Mouse (Mus musculus): ENCODE results near the gene Etv1. TPM values are rescaled to one million over a fixed set of nuclear protein-coding genes. Genes with fewer than 3 reads are reported as not detected.
A peak's percentile ranks its signal among the peaks of the same experiment; 100 is the strongest.

The Etv1 gene
- polyA plus RNA-seq, 1 experiment from 2014 or later, result 24.8 TPM

DNA sequence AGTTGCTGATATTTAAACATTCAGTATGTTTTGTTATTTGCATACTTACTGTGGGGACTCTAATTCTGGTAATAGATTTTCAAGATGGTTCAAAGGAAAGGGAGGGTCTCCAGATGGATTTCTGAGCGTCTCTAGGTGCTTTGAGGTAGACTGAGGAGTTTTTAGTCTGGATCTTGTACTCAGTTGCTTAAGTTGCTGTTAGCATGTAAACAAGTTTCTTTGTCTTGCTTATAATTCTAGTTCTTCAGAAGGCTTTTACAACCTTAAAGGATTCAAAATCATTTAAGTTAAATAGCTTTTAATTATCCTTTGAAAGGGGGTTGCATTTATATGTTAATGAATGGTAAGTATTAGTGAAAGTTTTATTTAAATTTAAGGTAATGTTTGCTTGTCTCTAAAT, 5.0 kb downstream of the Etv1 start:
- H3K4me3 ChIP-seq, result peak overlapping the region; percentile 16
- WGBS, result 42% methylated on average over 1 of the region's 1 CpGs

DNA sequence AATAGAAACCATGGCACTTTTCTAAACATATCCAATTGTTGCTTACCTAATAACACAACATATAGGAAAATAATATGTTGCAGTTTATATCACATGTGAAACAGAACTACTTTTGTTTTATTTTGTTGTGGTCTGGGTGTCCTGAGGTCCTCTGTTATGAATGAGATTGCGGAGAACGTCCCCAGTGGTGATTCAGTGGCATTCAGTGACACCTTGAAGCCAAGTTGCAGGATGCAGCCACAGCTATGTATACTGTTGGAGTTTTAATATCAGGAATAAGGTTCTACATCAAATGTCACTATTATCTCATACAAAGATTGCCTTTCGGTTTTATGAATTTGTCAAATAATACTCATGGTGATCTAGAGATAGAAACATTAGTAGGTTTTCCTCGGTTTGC, 7.4 kb downstream of the Etv1 start:
- Histone ChIP-seq H3K4me2 (no peak overlapping the region), H3K4me3 (no peak overlapping the region), H3K27ac (replicated peaks) (no peak overlapping the region), H3K4me1 (peaks cover 31% of the 10 kb centered on the region), H3K9me3 (no peaks in the 10 kb centered on the region), H3K9ac (no peak overlapping the region), H3K27me3 (replicated peaks) (no peaks in the 10 kb centered on the region), H3K36me3 (0 out of 2 replicates have a peak, but pooled peaks cover 3% of the 10 kb centered on the region)
- WGBS, result 74% methylated on average over 4 of the region's 4 CpGs
- ATAC-seq (ENCODE audit: extremely low read depth, insufficient number of reproducible peaks, low FRiP score, low TSS enrichment), result no peak

More for the DNA sequence above, 5.0 kb downstream of the Etv1 start:
- peak overlapping the region; percentile 58; the same call in 1 of the 2 replicates for H3K9ac ChIP-seq
- no peaks in the 10 kb centered on the region for H3K36me3 ChIP-seq
- H3K27ac ChIP-seq (replicated peaks), result no peak overlapping the region
- H3K9me3 ChIP-seq, result no peaks in the 10 kb centered on the region
- no peaks in the 10 kb centered on the region for H3K27me3 ChIP-seq (replicated peaks)
- peak overlapping the region; percentile 50 for H3K4me2 ChIP-seq
- peaks cover 26% of the 10 kb centered on the region for H3K4me1 ChIP-seq
- ATAC-seq (ENCODE audit: extremely low read depth, insufficient number of reproducible peaks, low FRiP score, low TSS enrichment), result no peak

DNA sequence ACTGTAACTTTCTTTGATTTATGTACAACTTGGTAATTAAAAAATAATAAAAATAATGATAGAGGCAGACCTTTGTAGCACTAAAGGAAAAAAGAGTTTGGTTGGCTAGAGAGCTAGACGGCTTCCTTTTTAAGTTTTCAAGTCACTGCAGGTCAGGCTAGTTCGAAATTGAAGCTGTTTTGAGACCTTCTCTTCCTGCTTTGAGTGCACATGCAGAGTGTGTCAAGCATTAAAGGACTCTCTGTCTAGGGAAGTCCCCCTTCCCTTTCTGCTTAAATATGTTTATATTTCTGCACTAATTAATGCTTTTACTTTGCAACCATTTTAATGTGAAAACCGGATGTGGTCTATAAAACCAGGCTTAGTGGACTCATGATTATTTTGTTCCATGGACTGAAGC, 8.5 kb downstream of the Etv1 start:
- no peak overlapping the region for H3K9ac ChIP-seq
- peak overlapping the region; percentile 71; the same call in 1 of the 2 replicates for H3K27ac ChIP-seq (replicated peaks)
- H3K4me3 ChIP-seq, result no peak overlapping the region
- no peak overlapping the region for H3K4me2 ChIP-seq
- ATAC-seq (ENCODE audit: extremely low read depth, insufficient number of reproducible peaks, low FRiP score, low TSS enrichment), result no peak
- no peaks in the 10 kb centered on the region for H3K27me3 ChIP-seq (replicated peaks)
- H3K4me1 ChIP-seq, result peaks cover 27% of the 10 kb centered on the region
- H3K9me3 ChIP-seq, result no peaks in the 10 kb centered on the region
- WGBS, result 63% methylated on average over 3 of the region's 3 CpGs
- 0 out of 2 replicates have a peak, but pooled peaks cover 3% of the 10 kb centered on the region for H3K36me3 ChIP-seq

DNA sequence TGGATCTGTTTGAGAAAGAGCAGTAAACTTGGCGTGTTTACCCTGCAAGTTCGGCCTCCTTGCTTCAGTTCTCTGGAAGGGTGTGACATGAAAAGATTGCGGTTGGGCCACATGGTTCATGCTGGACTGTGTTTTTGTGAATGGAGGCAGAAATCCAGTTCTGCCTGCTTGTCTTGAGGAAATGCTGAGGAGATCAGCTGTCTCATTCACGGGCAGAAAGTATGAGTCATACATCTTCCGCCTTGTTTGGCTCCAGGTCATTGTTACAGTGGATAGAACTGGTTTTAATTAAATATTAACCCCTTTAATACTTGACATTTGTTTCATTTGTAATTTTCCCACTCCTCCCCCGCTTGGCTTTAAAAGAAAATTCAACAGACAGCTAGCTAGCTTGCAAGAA, 9.4 kb downstream of the Etv1 start:
- Histone ChIP-seq H3K27ac (replicated peaks) (peak overlapping the region; percentile 71), H3K4me2 (peak overlapping the region; percentile 42), H3K36me3 (0 out of 2 replicates have a peak, but pooled peaks cover 3% of the 10 kb centered on the region), H3K27me3 (replicated peaks) (no peaks in the 10 kb centered on the region), H3K9ac (no peak overlapping the region), H3K4me1 (peaks cover 25% of the 10 kb centered on the region), H3K4me3 (no peak overlapping the region), H3K9me3 (no peaks in the 10 kb centered on the region)
- WGBS, result 39% methylated on average over 6 of the region's 6 CpGs
- no peak for ATAC-seq (ENCODE audit: extremely low read depth, insufficient number of reproducible peaks, low FRiP score, low TSS enrichment)

DNA sequence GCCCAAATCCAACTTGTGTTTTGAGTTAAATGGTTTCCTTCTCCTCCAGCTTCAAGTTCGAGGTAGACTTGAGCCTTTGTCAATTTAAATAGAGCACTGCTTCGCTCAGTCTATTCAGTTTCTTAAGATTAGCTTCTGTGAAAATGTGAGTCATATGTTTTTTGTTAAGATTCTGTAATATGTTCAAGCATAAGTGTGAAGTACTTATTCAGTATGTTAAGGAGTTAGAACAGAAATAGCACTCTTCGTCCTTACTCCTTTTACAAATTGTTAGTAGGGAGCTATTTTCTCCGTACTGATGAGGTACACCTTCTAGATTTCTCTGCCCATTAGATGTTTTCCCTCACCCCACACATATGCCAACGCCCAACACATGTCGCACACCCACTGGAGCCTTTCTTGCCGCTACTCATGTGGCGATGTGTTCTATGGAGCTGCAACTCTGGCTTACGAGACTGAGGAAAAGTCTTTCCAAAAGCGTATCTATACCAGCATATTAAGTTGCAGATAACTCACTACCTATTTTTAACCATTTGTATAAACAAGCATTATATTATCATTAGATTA, 10.7 kb downstream of the Etv1 start:
- Histone ChIP-seq H3K27ac (replicated peaks) (no peak overlapping the region), H3K9ac (no peak overlapping the region), H3K4me2 (no peak overlapping the region), H3K36me3 (peaks cover 12% of the 10 kb centered on the region), H3K4me1 (peaks cover 27% of the 10 kb centered on the region), H3K27me3 (replicated peaks) (no peaks in the 10 kb centered on the region), H3K4me3 (no peak overlapping the region), H3K9me3 (no peaks in the 10 kb centered on the region)
- ATAC-seq (ENCODE audit: extremely low read depth, insufficient number of reproducible peaks, low FRiP score, low TSS enrichment), result no peak
- WGBS, result 81% methylated on average over 10 of the region's 10 CpGs

DNA sequence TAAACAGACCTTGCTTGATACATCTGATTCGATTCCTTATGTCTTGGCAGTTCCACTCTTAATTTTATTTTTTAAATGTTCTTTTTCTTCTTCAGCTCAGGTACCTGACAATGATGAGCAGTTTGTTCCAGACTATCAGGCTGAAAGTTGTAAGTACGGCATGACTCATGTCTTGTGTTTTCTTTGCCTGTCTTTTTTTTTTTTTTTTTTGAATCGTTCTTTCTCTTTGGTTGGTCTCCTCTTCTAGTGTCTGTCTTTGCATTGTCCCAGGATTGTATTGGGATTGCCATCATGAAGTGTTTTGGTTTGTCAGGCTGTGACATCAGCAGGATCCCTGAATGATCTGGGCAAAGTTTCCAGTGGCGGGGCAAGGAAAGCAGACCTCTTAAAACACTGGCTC, 13.9 kb downstream of the Etv1 start:
- 63% methylated on average over 4 of the region's 4 CpGs for WGBS

DNA sequence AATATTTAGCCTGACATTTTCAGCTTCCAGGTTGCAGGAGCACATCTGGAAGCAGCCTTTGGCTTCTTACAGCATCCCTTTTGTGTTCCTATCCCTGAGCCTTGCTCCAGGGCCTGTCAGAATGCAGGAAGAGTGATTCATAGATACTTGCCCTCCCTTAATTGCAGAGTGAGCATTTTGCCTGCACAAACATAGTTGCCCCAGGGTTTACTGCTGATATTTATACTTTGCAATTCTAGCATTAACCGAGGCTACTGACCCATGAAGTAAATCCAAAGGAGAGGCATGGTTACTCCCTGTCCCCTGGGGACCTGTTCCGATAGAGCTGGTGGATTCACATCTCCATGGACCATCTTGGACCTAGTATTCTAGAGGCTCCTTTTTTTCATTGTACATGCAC, 14.5 kb downstream of the Etv1 start:
- no peak overlapping the region for H3K27ac ChIP-seq (replicated peaks)
- 71% methylated on average over 2 of the region's 2 CpGs for WGBS

More for the DNA sequence above, 13.9 kb downstream of the Etv1 start:
- H3K27me3 ChIP-seq (replicated peaks), result no peaks in the 10 kb centered on the region
- no peak for ATAC-seq (ENCODE audit: extremely low read depth, insufficient number of reproducible peaks, low FRiP score, low TSS enrichment)
- no peaks in the 10 kb centered on the region for H3K9me3 ChIP-seq
- H3K9ac ChIP-seq, result no peak overlapping the region
- H3K4me3 ChIP-seq, result no peak overlapping the region
- peaks cover 15% of the 10 kb centered on the region for H3K36me3 ChIP-seq
- no peak overlapping the region for H3K27ac ChIP-seq (replicated peaks)
- H3K4me1 ChIP-seq, result peaks cover 21% of the 10 kb centered on the region
- no peak overlapping the region for H3K4me2 ChIP-seq

DNA sequence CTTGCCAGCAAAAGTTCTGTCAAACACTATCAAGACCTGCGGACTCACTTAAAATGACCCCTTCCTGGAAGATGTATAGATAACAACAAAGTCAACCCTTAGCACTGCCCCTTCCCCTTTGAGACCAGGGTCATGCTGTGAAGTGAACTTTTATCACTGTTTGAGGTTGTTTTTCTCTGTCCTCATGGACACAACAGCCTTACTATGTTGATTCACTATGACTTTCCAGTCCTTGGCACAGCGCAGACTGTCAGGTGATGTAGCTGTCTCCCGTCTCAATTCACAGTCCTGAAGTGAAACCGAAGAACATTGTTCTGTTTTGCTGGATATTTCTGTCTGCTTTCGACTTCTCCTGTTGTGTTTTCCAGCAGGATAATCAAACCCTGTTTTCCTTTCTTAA, 27.9 kb downstream of the Etv1 start:
- Histone ChIP-seq H3K9me3 (no peaks in the 10 kb centered on the region), H3K27ac (replicated peaks) (no peak overlapping the region), H3K4me1 (no peaks in the 10 kb centered on the region), H3K4me3 (no peak overlapping the region), H3K9ac (no peak overlapping the region), H3K27me3 (replicated peaks) (no peaks in the 10 kb centered on the region), H3K4me2 (no peak overlapping the region), H3K36me3 (no peaks in the 10 kb centered on the region)
- no peak for ATAC-seq (ENCODE audit: extremely low read depth, insufficient number of reproducible peaks, low FRiP score, low TSS enrichment)
- 66% methylated on average over 5 of the region's 5 CpGs for WGBS

More for the DNA sequence above, 14.5 kb downstream of the Etv1 start:
- no peaks in the 10 kb centered on the region for H3K9me3 ChIP-seq
- no peak overlapping the region for H3K4me2 ChIP-seq
- peaks cover 15% of the 10 kb centered on the region for H3K36me3 ChIP-seq
- H3K4me3 ChIP-seq, result no peak overlapping the region
- H3K4me1 ChIP-seq, result peaks cover 15% of the 10 kb centered on the region
- ATAC-seq (ENCODE audit: extremely low read depth, insufficient number of reproducible peaks, low FRiP score, low TSS enrichment), result no peak
- H3K9ac ChIP-seq, result no peak overlapping the region
- H3K27me3 ChIP-seq (replicated peaks), result no peaks in the 10 kb centered on the region

DNA sequence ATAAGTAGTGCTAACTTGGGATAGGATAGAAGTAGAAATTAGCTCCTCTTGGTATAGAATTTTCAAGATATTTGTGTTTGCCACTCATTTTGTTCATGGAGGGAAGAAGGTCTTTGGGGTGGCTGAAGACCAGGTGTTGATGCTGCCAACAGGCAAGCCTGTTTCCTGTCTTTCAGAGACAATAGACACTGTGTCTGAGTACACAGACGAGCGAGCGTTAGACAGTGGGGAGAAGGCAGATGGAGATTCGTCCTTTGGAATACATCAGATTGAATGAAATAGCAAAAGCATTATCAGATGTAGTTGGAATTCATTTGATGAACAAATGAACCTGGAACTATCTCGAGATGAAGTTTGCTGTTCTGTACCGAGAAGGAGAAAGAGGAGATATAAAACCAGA, 33.2 kb downstream of the Etv1 start:
- WGBS, result 71% methylated on average over 6 of the region's 6 CpGs
- H3K36me3 ChIP-seq, result no peaks in the 10 kb centered on the region
- ATAC-seq (ENCODE audit: extremely low read depth, insufficient number of reproducible peaks, low FRiP score, low TSS enrichment), result no peak
- no peak overlapping the region for H3K27ac ChIP-seq (replicated peaks)
- H3K4me3 ChIP-seq, result no peak overlapping the region
- no peak overlapping the region for H3K4me2 ChIP-seq
- no peaks in the 10 kb centered on the region for H3K9me3 ChIP-seq
- no peak overlapping the region for H3K9ac ChIP-seq
- no peaks in the 10 kb centered on the region for H3K27me3 ChIP-seq (replicated peaks)
- no peaks in the 10 kb centered on the region for H3K4me1 ChIP-seq

DNA sequence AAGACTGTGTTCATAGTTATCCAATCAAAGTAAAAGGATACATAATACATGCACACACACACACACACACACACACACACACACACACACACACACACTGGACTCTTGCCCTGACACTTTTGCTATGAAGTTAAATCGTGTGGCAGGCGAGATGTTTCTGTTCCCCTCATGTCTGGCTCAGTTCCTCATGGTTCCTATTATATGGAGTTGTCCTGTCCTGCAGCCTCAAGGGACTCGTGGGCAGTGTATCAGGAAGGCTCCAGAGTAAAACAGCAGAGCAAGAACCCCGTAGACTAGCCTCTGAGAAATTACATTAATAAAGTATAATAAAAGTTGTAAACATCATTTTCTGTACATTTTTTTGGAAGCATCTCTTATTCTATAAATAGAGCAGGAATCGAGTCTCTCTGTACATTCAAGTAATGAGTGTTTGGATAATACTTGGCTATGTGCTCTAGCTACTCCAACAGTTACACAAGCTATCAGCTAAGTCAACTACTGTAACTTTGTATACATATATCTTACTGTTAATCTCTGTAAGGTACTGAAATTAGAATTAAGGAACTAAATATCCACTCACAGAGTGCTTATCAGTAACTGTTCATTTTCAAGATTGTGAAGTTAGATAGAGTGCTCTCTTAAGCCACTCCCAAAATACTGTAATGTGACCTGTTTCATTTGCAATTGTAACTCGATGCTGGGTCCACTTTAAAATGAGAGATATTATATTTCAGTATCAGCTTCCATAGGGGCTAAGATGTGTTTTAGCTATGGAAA, 35.0 kb downstream of the Etv1 start:
- WGBS, result 61% methylated on average over 6 of the region's 6 CpGs
- Histone ChIP-seq H3K4me2 (no peak overlapping the region), H3K4me1 (no peaks in the 10 kb centered on the region), H3K27ac (replicated peaks) (no peak overlapping the region), H3K9ac (no peak overlapping the region), H3K4me3 (no peak overlapping the region), H3K27me3 (replicated peaks) (no peaks in the 10 kb centered on the region), H3K9me3 (no peaks in the 10 kb centered on the region), H3K36me3 (no peaks in the 10 kb centered on the region)
- ATAC-seq (ENCODE audit: extremely low read depth, insufficient number of reproducible peaks, low FRiP score, low TSS enrichment), result no peak

DNA sequence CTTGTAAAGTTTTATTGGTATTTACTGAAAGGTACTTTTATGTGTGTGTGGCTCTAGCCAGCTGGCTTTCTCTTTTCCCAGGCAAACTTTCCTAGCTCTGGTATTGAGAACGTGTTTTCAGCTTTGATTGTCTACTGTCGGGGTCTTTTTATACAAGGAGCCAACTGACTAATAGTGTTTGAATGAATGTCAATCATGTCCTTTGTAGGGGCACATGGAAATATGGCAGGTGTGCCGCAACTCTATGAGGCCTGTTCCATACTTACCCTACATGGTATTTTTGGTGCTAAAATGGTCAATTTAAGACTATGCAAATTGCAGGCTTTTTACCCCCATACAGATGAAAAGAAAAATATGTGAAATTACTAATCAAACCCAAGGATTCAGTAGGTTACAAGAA, 37.1 kb downstream of the Etv1 start:
- no peak overlapping the region for H3K9ac ChIP-seq
- H3K27me3 ChIP-seq (replicated peaks), result no peaks in the 10 kb centered on the region
- no peak for ATAC-seq (ENCODE audit: extremely low read depth, insufficient number of reproducible peaks, low FRiP score, low TSS enrichment)
- no peaks in the 10 kb centered on the region for H3K36me3 ChIP-seq
- no peaks in the 10 kb centered on the region for H3K9me3 ChIP-seq
- no peak overlapping the region for H3K27ac ChIP-seq (replicated peaks)
- H3K4me3 ChIP-seq, result no peak overlapping the region
- 84% methylated on average over 3 of the region's 3 CpGs for WGBS
- no peaks in the 10 kb centered on the region; the same call in 1 of the 2 replicates for H3K4me1 ChIP-seq
- H3K4me2 ChIP-seq, result no peak overlapping the region

DNA sequence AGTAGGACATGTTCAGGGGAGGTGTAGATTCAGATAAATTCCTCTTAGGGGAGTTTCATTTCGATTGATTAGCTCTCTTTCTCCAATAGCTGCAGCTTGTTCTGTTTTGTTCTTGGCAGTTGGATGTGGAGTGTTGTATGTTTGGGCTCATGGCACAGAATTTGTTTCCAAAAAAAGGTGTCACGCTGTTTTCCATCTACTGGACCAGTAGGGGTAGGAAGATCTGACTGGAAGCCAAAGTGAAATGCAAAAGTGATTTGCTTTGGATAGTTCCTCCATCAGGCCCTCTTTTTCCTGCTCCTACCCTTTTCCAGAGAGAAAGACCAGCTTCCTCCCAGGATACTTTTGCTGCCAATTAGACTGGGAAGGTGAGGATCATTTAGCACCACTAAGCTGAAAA, 39.1 kb downstream of the Etv1 start:
- no peaks in the 10 kb centered on the region for H3K9me3 ChIP-seq
- H3K27ac ChIP-seq (replicated peaks), result no peak overlapping the region
- H3K36me3 ChIP-seq, result 0 out of 2 replicates have a peak, but pooled peaks cover under 1% of the 10 kb centered on the region
- ATAC-seq (ENCODE audit: extremely low read depth, insufficient number of reproducible peaks, low FRiP score, low TSS enrichment), result no peak
- 81% methylated on average over 2 of the region's 2 CpGs for WGBS
- no peak overlapping the region for H3K9ac ChIP-seq
- no peaks in the 10 kb centered on the region; the same call in 1 of the 2 replicates for H3K4me1 ChIP-seq
- no peak overlapping the region for H3K4me3 ChIP-seq
- H3K4me2 ChIP-seq, result no peak overlapping the region
- no peaks in the 10 kb centered on the region for H3K27me3 ChIP-seq (replicated peaks)
